Mouse (Mus musculus): ENCODE data around the gene Tecpr2.

DNA sequence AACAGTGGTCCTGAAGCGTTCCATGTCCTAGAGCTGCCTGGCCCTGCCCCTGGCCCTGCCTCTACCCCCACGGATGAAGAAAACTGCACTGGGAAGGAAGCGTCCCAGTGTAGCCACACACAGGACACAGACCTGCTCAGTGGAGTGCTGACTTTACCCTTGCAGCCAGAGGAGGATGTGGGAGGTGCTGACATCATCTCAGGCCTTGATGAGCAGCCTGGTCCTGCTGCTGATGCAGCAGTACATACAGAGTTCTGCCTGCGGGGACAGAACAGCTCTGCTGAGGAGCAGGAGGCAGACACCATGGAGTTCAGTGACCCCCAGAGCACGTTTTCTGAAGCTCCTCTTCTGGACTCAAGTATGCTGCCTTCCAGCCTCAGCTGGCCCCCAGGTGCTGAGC lies 43.8 kb downstream of the Tecpr2 start:
- no peak for TF ChIP-seq FLI1 (IDR thresholded peaks at IDR 0.05; ENCODE audit: low read length)
- TF ChIP-seq GATA1 (IDR thresholded peaks at IDR 0.05; ENCODE audit: borderline replicate concordance, low read length), result no peak

Data from megakaryocyte, embryonic 14.5 days (primary cell).